ENCODE assay signal across 12 mouse cellular contexts in genomic region chr9:31346575-31347080, GRCm38 (mm10). TPM values are rescaled to one million over a fixed set of nuclear protein-coding genes. Genes with fewer than 3 reads are reported as not detected.
DNase-seq lines count a peak whose midpoint lies in the region.
"Had no signal": no experiment of that assay in that cellular context is flagged by ENCODE, and none has a peak within 500 bp of the region (broad histone marks: within the 10 kb centered on the region; RNA-seq: fewer than 3 reads in every experiment).

No protein-coding gene starts in this region.

- intact Hi-C loops in left cerebral cortex, postnatal 36 days (cut with DNase I), result loop anchor here (5.0 kb wide), 2 partner anchors 64 to 134 kb away; partner anchors contain the start of genes Aplp2 and Prdm10

- peak; percentile 16 for DNase-seq in embryo, embryonic 10 days (ENCODE audit: low spot score)
- no peak for DNase-seq in embryo, embryonic 10.5 days (ENCODE audit: low spot score)
- DNase-seq in kidney, adult 18-20 months, result peak; percentile 5
- DNase-seq in kidney, adult 11 months, result no peak
- DNase-seq in R1 (ENCODE audit: low read depth, low spot score), result peak; percentile 60
- DNase-seq in lung, postnatal 14 days, result peak; percentile 7
- DNase-seq in left cerebral cortex, postnatal 36 days (ENCODE audit: low spot score in 2 of 2), result no peak
- DNase-seq in retina, embryonic 14.5 days (ENCODE audit: low spot score), result no peak
- DNase-seq: adrenal gland, postnatal 36 days; cerebellum, adult 8-10 months; gastrocnemius, postnatal 36 days; thymus, postnatal 4 days had no signal

RNA-seq across cellular contexts. Expression of gene Nfrkb, which starts 39.4 kb away (rescaled TPM):
- total RNA-seq in left cerebral cortex, postnatal 36 days (2021), result 10 to 100 TPM; 24.8 to 34.1 TPM

Comparison
In these comparisons a context has a peak if more than half of its experiments do, and no peak if none do; other contexts are left out.
1. DNase-seq: peak in embryo, embryonic 10 days (single experiment), kidney, adult 18-20 months (single experiment), R1 (single experiment) and lung, postnatal 14 days (single experiment); none in embryo, embryonic 10.5 days (single experiment), kidney, adult 11 months (single experiment), left cerebral cortex, postnatal 36 days (0 of 2) and retina, embryonic 14.5 days (single experiment).